Mouse (Mus musculus) testis, adult 2 months (tissue): ENCODE measurements around the gene H2-Q6.

Experiments
- CTCF ChIP-seq: fragments of 200-500 bp; IDR thresholded peaks from 2 replicates; pipeline ENCODE4 v1.5.1; 2012; ENCODE audit warnings: low read depth, mild to moderate bottlenecking, inconsistent platforms, low read length, moderate library complexity; ENCODE audit not compliant: control insufficient read depth, insufficient read depth, insufficient replicate concordance
- POLR2A ChIP-seq: fragments of 200-500 bp; IDR thresholded peaks from 2 replicates; pipeline ENCODE4 v1.6.1; 2012; ENCODE audit warnings: low read depth, mild to moderate bottlenecking, inconsistent platforms, low read length, moderate library complexity; ENCODE audit not compliant: control insufficient read depth

GRCm38 (mm10) chr17:35379369-35379728 is 45.3 kb upstream of the H2-Q6 start, which contains the start of gene H2-Q4:
- no peak for TF ChIP-seq CTCF
- TF ChIP-seq POLR2A, result no peak
